Mouse (Mus musculus) megakaryocyte progenitor cell, adult 5-6 weeks (primary cell): ENCODE measurements at regions not wholly inside any gene's neighbourhood (a gene's known extent, or its start where the extent isn't known, plus 50 kb on each side); places are given as distances from the start of the nearest gene placed in this dataset.

ENCODE experiments used
- ATAC-seq: replicated peaks from 2 replicates; pipeline ENCODE4 v1.8.0; 2016; ENCODE audit warnings: mild to moderate bottlenecking, moderate TSS enrichment, inconsistent platforms; ENCODE audit not compliant: poor library complexity

DNA sequence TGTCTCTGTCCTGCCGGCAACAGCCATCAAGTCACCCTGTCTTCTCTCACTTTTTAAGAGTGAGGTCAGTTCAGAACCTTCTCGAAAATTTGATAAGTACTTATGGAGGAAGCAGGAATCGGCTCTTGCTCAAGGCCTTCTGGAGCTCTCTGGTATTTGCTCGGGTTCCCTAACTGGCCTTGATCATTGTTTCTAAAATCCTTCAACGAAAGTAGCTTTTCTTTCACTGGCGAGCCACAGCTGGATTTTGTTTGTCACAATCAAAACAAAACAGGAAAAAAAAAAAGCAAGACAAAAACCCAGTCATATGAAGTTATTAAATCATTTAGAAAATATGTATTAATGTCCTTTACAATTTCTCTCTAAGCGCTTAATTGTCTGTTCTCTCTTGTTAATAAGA lies 156.6 kb upstream of the Tex13c2 start:
- no peak for ATAC-seq

DNA sequence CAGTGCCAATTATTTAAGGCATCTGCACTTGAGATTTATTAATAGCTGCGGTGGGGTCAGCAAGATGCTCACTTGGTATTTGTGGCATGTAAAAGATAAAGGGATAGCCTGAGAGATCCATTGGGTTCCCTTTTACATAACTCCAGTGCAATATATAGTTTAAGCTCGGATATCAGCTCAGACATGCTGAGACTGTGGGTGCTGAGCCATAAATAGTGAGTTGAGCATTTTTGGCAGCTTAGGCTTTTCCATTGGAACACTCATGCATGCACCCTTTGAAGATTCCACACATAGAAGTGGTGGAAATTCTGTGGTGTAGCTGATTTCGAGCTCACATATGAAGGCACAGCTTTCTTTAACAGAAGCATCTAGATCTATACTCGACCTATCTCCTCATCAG lies 155.9 kb upstream of the Tex13c2 start:
- ATAC-seq: no peak

DNA sequence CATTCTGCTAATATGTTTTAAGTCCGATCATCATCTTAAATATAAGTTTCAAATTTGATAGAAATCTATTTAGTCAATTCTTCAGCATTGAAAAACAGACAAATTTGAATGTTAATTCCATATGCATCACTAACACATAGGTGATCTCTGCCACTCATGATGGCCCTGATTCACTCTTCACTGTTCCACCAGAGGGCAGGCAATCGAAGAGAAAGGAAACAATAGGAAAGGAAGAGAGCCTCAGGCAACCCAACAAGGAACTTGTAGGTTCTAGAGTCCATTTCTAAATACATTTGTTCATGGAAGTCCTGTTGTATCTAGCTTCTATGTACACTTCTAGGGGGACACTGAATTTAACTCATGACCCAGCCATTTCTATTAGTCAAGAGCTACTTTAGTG lies 154.7 kb upstream of the Tex13c2 start:
- no peak for ATAC-seq

DNA sequence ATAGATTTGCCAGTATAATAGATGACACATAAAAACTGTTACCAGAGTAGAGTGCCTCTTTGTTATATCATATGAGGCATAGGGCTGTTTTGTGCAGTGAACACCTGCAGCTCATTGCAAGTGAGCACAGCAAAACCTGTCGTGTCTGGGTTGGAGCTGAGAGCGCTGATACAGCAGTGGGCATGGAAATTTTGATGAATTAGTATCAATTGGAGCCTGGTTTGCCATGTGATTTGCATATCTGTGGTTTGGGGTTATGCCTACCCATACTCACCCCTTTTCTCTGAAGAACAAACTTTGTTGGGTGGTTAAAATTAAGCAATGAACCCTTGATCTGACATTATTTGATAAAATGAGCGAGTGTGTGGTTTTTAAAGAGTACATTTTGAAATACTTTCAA lies 152.7 kb upstream of the Tex13c2 start:
- ATAC-seq: no peak

DNA sequence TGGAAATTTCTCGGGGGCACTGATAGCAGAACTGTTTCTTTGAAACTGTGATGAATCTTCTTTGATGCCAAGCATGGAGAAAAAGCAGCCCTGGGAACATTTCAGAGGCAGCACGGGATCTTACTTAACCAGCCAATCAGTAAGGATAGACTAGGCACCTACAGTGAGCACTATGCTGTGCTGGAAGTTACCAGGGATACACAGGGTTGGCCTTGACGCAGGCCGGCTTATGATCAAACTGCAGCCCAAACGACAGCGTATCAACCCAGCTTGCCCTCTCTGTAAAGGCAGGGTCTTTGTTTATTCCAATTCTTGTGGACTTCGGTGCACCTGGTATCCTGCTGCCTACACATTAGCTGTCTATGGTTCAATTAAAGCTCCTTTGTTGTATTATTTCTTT lies 147.1 kb upstream of the Tex13c2 start:
- no peak for ATAC-seq

DNA sequence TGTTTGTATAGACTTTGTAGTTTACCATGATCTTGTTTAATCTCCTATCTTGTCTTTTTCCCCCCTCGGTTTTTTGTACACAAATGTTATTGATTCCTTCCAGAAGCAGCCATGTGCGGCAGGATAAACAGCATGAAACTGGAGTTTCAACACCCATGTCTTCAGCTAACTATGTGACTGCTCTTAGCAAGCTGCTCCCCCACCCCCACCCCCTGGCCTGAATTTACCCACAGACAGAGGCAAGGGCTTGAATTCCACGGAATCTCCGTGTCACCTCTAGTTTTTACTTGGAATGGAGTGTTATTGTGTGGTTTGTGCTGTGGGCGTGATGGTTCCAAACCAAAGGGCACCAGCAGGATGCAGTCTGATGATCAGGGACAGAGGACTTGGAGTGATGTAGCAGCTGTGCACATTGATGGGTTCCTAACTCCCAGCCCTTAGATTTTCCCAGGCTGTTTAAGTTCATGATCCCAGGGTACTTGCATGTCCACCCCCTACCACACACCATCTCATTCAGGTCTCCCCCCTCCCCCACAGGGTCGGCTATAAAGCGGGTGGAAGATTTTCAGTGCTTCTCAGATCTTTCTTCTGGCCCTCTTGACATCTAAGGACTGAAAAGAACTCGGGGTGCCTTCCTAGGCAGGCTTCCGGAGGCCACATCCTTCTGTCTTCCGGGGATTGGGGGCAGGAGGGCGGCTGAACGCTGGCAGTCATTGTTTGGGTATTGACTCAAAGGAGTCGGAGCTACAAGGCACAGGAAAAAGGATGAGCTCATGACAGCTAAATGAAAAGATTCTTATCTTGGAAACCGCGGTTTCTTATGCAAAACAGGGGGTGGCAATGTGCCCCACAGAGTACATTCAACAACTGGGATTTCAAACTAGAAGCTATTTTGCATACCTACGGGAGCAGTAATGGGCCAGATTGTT lies 146.3 kb upstream of the Tex13c2 start:
- peak; percentile 75 for ATAC-seq

DNA sequence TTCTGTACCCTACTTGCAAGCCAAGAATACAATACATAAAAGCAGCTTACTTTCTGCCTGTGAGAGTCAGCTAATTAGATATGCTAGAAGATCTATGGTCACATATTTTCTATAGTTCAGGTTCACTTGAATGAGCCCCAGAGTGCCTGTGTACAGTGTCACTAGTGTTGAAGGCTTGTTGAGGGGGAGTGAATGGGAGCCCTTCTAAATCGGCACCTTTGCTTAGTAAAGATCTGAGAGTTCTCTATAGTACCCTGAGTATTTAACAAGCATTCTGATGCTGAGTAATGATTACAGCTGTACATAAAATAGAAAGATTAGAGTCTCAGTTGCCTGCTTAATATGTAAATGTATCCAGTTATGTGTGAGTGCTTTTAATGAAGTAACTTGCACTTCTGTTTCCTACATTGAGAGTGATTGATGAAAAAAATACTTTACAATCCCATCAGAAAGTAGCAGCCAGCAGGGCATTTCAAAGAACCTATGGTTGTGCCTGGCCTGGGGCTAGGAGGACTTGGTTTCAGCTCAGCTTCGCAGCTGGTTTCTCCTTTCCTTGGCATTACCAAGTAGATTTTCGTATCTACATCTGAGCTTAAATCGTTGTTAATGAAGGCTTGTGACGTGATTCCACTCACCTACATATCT lies 136.8 kb upstream of the Tex13c2 start:
- no peak for ATAC-seq

DNA sequence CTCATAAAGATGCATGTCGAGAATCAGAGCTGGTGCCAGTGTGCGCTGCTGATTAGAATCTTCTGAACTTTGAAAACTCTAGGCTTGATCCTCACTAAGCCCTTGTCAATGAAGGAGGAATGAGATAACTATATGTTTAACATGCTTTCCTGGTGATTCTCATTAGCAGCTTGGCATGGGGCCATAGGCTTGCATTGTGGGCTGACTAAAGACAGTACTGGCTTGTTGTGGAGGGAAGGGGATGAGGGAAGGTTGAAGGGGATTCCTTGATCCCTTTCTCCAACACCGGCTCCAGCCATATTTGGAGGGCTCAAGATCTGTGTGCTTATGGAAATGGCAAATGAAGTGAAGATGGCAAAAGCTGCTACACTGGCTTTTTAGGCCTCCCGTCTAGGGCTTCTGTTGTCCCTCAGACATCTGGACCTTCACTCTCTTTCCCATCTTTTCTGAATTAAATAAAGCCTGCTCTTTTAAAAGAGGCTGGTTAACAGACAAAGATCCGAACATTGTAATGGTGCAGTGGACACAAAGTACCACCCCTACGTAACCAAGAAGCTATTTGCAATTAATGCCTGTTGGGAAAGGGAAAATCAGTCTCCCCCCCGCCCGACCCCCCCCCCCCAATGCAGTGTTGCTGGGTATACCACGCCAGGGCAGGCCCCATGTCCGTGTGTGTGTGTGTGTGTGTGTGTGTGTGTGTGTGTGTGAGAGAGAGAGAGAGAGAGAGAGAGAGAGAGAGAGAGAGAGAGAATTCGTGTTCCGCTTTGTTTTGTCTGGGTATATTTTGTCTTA lies 129.9 kb upstream of the Tex13c2 start:
- ATAC-seq: no peak

DNA sequence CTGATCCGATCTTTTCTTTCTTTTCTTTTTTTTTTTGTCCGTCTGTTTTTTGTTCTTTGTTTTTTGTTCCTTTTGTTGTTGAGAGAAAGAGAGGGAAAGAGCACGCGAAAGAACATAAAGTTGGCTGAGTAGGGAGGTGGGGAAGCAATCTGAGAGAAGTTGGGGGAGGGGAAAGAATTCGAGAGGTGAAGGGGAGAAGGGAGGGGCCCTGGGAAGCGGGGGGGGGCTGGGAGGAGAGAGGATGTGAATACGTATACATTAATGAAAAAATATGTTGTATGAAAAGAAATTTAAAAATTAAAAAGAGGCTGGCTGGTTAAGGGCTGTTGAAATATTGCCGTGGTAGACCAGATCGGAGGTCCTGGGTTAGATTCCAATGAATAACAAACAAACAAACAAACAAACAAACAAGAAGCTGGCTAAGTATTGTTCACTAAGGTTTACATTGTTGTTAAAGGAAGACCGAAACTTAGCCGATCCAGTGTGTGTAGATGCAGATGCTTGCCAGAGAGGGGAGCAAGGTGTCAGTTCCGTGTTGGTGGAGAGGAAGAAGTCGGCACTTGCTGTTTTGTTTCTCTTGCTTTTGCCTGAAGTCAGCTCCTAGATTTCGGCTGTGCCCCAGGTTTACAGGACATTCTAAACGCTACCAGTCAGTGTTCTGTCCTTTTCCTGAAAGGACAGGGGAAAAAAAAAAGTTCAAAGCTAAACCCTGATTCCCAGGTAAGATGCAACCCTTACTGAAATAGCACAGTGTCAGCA lies 129.1 kb upstream of the Tex13c2 start:
- ATAC-seq: peak; percentile 73

DNA sequence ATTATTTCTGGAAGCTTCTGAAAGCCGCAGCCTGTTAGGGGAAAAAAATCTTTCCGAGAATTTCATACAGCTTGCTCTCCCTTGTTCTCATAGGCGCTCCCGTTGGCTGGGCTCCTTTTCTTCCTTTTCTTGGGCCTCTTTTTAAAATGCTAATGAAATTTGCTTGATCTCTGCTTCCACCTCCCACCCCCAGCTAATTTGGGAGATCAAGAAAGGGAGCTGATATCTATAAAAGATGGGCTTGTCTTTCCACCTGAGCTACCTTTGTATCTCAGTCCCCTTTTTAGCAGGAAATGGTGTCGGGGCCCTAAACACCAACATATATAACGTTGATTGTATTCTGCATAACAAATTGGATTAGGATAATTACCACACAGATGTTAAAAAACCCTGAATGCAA lies 128.5 kb upstream of the Tex13c2 start:
- no peak for ATAC-seq

DNA sequence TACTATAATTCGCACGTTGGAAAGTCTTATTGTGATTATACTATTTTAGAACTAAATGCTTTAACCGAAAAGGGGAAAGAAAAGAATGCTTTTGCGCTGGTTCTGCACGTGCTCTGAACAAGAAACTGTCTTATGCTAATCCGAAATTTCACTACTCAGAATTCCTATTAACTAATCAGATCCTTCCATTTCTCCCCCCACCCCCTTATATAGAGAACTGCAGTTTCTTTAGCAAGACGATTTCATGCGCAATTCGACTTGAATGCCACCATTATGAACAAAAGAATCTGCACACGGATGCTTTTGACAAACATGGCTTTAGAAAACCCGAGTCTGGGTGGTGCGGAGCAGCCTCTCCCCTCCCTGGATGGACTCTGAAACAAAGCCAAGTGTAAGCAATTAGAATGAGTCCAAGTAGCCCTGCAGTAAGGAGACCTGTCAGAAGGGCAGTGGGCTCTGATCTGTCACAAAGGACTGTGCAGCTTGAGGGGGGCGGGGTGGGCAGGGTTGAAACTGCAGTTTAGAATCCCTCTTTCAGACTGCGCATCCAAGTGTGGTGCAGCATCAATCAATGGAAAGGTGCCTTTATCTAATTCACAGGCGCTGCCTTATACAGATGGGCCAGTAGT lies 128.0 kb upstream of the Tex13c2 start:
- no peak for ATAC-seq

DNA sequence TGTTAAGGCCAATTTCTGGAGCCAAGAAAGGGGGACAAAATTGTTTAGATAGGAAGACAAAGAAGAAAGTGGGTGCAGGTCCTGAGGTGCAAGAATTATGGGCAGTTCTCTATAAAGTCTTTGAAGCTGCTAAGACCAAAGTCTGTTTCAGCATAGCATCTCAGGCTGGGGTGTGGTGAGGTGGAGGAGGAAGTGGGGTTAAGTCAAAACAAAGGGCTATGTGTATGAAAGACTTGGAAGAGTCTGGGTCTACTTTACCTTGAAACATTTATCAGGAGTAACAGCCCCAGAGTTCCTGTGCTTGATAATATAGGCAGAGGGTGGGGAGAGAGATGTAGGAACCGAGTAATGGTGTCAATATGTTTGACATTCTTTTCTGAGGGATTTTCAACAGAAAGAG lies 125.4 kb upstream of the Tex13c2 start:
- no peak for ATAC-seq

DNA sequence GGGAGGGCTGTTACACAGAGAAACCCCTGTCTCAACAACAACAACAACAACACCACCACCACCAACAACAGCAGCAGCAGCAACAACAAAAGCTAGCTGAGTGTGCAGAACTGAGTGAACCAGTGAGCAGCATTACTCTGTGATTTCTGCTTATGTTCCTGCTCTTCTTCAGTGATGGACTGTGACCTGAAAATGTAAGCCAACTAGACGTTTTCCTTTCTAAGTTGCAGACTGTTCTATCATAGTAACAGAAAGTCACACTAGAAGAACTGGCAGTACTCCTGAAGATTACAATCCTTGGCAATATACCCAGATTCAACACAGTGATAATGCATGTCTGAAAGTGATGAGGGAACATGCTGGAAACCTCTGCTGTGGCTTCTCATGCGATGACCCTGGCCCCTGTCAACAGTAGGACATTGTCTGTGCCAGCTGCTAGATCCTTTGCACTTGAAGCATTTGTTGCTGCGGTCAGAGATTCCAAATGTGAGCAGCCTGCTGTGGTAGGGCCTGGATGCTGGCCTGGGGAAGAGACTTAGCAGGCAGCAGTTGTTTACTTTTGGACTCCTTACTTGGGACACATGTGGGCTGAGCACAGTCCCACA lies 115.6 kb upstream of the Tex13c2 start:
- ATAC-seq: no peak

DNA sequence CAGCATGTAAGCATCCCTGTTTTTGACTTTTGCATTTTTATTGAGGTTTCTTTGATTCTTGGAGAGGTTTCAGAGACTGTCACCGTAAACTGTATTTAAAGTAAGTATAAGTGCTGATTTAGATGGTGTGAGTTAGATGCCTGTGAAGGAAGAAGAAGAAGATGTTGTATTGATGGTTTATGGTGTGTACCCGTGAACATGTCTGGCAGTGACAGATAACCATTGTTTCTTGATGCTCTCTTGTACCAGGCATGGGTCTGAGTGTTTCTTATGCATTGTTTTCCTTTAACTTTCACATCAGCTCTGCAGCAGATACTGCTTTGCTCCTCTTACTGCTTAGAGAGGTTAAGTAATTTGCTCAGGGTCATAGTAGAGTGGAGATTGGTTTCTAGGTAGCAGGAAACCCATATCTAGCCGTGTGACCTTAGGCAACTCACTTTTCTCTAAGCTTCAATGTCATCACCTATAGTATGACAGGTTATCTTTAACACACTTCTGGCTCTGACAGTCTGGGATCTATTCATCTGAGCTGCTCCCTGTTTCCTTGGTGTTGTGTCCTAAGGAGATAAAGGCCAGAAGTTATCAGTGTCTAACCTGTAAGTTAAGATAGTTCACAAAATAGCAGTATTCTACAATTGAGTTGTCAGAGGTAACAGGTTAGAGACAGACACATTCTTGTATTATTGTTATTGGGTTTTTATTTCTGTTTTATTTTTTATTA lies 95.5 kb upstream of the Tex13c2 start:
- peak; percentile 39 for ATAC-seq

DNA sequence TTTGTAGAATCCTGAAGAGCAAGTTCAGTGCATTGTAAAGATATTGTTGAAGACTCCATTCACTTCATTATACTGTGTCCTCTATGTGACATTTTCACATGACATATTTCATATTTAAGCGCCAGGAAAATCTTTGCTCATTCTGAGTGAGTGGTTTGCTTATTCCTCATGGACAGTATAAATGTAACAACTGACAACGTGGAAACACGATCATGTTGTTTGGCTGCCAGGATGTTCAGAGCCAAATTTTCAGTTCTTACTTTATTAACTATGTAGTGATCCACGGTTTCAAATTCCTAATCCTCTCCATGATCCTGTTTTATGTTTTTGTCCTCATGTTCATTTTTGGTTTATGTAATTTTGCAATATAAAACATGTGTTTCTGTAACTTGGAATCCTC lies 93.0 kb upstream of the Tex13c2 start:
- no peak for ATAC-seq

DNA sequence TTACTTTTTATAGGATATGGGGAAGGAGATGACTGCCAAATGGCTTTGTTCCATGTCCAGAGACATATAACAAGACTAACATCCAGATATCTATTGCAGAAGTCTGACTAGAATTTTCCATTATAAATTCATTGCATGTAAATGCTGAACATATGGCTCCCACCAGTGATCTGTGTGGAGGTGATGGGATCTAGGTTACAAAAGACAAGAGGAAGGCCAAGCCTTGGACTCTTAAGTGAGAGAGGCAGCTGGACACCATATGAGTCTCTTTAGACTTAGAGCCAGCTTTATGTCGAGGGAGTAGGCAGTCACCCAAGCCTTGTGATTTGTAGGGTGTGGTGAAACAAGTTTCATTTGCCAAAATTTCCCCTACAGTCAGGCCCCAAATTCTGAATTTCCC lies 90.7 kb upstream of the Tex13c2 start:
- no peak for ATAC-seq

DNA sequence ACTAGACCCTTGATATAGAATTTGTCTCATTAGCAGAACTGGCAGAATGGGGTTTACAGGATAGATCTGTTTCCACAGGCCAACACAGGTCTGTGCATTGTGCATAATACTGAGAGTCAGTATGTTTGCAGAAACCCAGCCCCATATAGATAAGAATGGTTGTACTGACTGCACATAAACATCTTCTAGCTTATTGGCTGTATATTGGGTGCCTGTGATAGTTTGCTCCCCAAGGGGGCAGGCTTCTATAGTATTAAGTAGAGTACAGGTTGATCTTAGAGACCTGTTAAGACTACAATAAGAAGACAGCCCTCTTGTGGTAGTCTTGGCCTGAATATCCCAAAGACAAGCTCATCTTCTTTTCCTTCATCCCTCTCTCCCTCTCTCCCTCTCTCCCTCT lies 90.1 kb upstream of the Tex13c2 start:
- peak; percentile 82 for ATAC-seq

DNA sequence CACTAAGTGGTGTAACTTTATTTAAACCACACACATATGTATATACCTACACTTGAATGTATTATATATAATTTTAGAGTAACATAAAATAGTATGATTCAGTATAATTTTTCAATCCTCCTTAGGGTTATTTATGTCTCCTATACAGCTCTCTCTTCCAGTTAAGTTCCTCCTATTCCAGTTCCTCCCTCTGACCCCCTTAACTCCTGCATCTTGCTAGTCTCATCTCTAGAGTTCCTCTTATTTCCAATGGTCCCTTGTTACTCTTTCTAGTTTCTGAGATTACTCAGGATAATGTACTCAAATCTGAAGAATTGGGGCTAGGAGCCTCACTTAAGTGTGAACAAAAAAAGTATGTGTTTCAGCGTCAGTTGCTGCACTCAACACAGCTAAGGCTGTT lies 88.4 kb upstream of the Tex13c2 start:
- peak; percentile 56 for ATAC-seq

DNA sequence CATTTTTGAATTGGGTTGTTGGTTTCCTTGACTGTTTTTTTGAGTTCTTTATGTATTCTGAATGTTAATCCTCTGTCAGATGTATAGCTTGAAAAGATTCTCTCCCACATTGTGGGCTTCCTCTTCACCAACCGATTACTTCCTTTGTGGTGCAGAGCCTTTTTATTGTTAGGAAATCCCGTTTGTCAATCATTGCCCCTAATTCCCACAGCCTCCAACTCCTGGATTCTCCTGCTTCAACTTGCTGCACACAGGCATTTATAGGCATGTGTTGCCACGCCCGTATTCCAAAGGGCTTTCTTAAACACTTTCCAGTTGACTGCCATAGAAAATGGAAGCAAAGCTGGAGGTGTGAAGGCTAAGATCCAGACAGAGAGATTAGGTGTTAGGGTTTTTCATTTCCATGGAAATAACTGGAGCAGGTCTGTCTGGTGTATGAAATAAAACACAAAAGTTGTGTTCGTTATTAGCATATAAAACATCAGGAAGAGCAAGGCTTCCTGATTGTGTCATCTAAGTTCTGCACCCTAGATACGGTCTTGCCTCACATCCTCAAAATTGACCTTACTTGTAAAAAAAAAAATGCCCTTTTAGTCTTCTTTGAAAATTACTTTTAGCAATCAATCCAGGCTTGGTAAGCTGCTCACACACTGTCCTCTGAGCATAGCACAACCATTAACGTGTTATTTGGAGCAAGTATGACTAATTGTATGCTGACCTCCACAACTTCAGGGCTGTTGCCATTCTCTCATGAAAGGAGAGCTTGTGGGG lies 87.7 kb upstream of the Tex13c2 start:
- peak; percentile 73 for ATAC-seq
